Mouse (Mus musculus) myocyte (in vitro differentiated cells): Measurements from ENCODE around the gene Bex1.

Experiments used
- CEBPB ChIP-seq: IDR thresholded peaks from 2 replicates; pipeline ENCODE4 v1.6.1; 2011; ENCODE audit warnings: mild to moderate bottlenecking, moderate library complexity; ENCODE audit not compliant: poor library complexity, insufficient read depth, severe bottlenecking
- E2F4 ChIP-seq: IDR thresholded peaks from one replicate; pipeline ENCODE4 v1.6.1; 2011; ENCODE audit warnings: mild to moderate bottlenecking, control low read depth, moderate library complexity; ENCODE audit not compliant: insufficient read depth
- MAX ChIP-seq: IDR thresholded peaks from one replicate; pipeline ENCODE4 v1.6.1; 2011; ENCODE audit warnings: low read depth, mild to moderate bottlenecking, control low read depth
- MYOD1 ChIP-seq, 3 experiments: IDR thresholded peaks; one replicate each; pipeline ENCODE4 v1.6.1; 2011; ENCODE audit warnings: control low read depth in 2 of 3, low read depth in 2 of 3, mild to moderate bottlenecking in 2 of 3, moderate library complexity in 1 of 3; ENCODE audit not compliant: insufficient read length in 2 of 3, control insufficient read depth in 1 of 3
- POLR2A ChIP-seq: IDR thresholded peaks from one replicate; pipeline ENCODE4 v1.6.1; 2011; ENCODE audit warnings: low read depth, mild to moderate bottlenecking, control low read depth, moderate library complexity; ENCODE audit not compliant: insufficient read length
- POLR2AphosphoS2 ChIP-seq: IDR thresholded peaks from one replicate; pipeline ENCODE4 v1.6.1; 2011; ENCODE audit warnings: low read depth, control low read depth; ENCODE audit not compliant: insufficient read length
- REST ChIP-seq: IDR thresholded peaks from one replicate; pipeline ENCODE4 v1.6.1; 2011; ENCODE audit warnings: mild to moderate bottlenecking, control low read depth, moderate library complexity; ENCODE audit not compliant: insufficient read depth, insufficient read length
- SRF ChIP-seq: IDR thresholded peaks from one replicate; pipeline ENCODE4 v1.6.1; 2011; ENCODE audit warnings: low read depth; ENCODE audit not compliant: control insufficient read depth, insufficient read length
- TCF12 ChIP-seq: IDR thresholded peaks from one replicate; pipeline ENCODE4 v1.6.1; 2011; ENCODE audit warnings: mild to moderate bottlenecking, control low read depth; ENCODE audit not compliant: poor library complexity, insufficient read depth, severe bottlenecking
- TCF3 ChIP-seq: IDR thresholded peaks from one replicate; pipeline ENCODE4 v1.6.1; 2011; ENCODE audit warnings: low read depth, control low read depth; ENCODE audit not compliant: insufficient read length
- USF1 ChIP-seq: IDR thresholded peaks from one replicate; pipeline ENCODE4 v1.6.1; 2011; ENCODE audit warnings: low read depth, mild to moderate bottlenecking, control low read depth, moderate library complexity

DNA sequence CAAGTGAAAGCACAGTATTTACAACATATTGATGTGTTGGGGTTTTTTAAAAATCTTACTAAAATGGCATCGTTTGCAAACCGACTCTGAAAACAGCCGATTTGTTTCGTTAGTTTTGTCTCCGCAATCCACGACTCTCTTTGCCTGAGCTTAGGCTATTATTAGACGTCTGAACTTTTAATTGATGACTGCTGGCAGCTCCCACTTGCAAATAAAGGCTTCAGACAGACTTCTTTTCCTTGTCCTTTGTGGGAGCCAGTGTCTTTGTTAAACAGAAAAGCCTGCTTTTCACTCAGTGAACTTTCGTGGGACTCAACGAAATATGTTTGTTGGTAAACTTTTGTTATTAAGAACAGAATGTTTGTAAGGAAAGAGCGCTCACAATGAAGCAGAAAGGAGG lies 42.5 kb downstream of the Bex1 start:
- TF ChIP-seq POLR2A (no peak), TCF12 (no peak), POLR2AphosphoS2 (no peak), E2F4 (no peak), USF1 (no peak), MAX (no peak), REST (no peak), MYOD1 (IDR thresholded peaks at IDR 0.05; ENCODE audit: control insufficient read depth in 1 of 3, insufficient read length in 2 of 3, low read depth in 2 of 3) (no peak), CEBPB (no peak), TCF3 (no peak), SRF (no peak)
